Mouse (Mus musculus): Measurements from ENCODE around the gene Lrsam1. TPM values are rescaled to one million over a fixed set of nuclear protein-coding genes. Genes with fewer than 3 reads are reported as not detected.

Gene Lrsam1
- polyA plus RNA-seq, 1 experiment from 2014 or later, result 9.2 TPM

DNA sequence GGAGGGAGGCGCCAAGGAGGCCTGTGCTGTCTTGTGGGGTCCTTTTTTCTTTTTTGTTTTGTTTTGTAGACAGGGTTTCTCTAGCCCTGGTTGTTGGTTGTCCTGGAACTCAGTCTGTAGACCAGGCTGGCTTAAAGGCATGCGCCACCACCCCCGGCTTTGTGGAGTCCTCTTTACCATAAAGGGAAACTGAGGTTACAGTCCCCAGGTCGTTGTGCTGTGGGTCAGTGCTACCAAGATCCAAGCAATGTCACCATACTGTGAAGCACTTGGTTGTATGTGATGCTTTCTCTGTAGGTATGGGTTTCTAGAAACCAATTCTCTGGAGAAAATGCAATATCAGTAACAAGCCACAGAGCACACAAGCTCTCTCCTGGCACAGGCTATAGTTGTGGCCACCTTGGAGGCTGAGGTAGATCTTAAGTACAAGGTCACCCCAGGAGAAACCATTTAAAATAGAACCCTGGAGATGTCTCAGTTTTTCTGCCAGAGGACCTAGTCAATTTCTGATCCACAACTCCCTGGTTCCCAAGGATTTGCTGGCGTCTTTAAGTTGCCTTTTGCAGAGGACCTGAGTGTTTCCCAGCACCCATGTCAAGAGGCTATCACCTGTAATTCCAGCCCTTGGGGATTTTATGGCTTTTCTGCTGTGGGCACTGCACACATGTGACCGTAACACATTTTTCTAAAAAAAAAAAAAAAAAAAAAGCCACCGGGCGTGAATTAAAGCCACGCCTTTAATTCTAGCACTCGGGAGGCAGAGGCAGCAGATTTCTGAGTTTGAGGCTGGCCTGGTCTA, 3.4 kb upstream of the Lrsam1 start:
- DNase-seq (ENCODE audit: low spot score) (no peak), ATAC-seq (ENCODE audit: low read depth) (no peak)
- Histone ChIP-seq H3K9me3 (ENCODE audit: control insufficient read depth, low read length) (no peaks in the 10 kb centered on the region), H3K27me3 (replicated peaks; ENCODE audit: control insufficient read depth, insufficient read depth, low read length) (no peaks in the 10 kb centered on the region), H3K36me3 (ENCODE audit: control insufficient read depth, insufficient read depth, low read length) (peaks cover 24% of the 10 kb centered on the region), H3K4me1 (ENCODE audit: control insufficient read depth, insufficient read depth, low read length) (peaks cover 24% of the 10 kb centered on the region), H3K9ac (ENCODE audit: low read depth, low read length) (peak overlapping the region; percentile 25; the same call in 1 of the 2 replicates), H3K4me3 (ENCODE audit: low read depth, low read length) (no peak overlapping the region), H3K27ac (replicated peaks; ENCODE audit: low read depth, low read length) (no peak overlapping the region), H3K4me2 (ENCODE audit: low read depth, low read length) (no peak overlapping the region)
- 31% methylated on average over 10 of the region's 10 CpGs for WGBS

DNA sequence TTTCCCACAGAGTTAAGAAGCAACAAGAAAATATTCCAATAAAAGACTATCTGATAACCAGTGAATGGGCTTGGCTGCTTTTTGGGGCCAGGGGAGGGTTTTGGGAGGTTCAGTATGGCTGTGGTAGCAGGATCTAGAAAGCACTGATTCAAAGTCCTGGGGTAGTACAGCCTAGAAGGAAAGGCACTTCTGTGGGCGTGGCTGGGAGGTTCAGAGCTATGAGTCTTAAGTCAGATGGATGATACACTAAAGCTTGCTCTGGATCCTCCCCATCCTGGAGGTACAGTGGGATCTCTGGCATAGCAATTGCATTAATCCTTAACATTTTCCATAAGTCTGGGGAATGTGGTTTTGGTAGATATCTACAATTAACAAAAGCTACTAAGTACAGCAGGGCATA, 2.6 kb upstream of the Lrsam1 start:
- no peaks in the 10 kb centered on the region for H3K9me3 ChIP-seq (ENCODE audit: control insufficient read depth, low read length)
- ATAC-seq (ENCODE audit: low read depth), result no peak
- H3K9ac ChIP-seq (ENCODE audit: low read depth, low read length), result peak overlapping the region; percentile 21; the same call in 1 of the 2 replicates
- peaks cover 24% of the 10 kb centered on the region for H3K4me1 ChIP-seq (ENCODE audit: control insufficient read depth, insufficient read depth, low read length)
- peaks cover 24% of the 10 kb centered on the region for H3K36me3 ChIP-seq (ENCODE audit: control insufficient read depth, insufficient read depth, low read length)
- H3K4me3 ChIP-seq (ENCODE audit: low read depth, low read length), result peak overlapping the region; percentile 51
- no peak for DNase-seq (ENCODE audit: low spot score)
- no peaks in the 10 kb centered on the region for H3K27me3 ChIP-seq (replicated peaks; ENCODE audit: control insufficient read depth, insufficient read depth, low read length)
- WGBS, result 79% methylated on average over 1 of the region's 1 CpGs
- peak overlapping the region; percentile 64 for H3K4me2 ChIP-seq (ENCODE audit: low read depth, low read length)
- no peak overlapping the region for H3K27ac ChIP-seq (replicated peaks; ENCODE audit: low read depth, low read length)

DNA sequence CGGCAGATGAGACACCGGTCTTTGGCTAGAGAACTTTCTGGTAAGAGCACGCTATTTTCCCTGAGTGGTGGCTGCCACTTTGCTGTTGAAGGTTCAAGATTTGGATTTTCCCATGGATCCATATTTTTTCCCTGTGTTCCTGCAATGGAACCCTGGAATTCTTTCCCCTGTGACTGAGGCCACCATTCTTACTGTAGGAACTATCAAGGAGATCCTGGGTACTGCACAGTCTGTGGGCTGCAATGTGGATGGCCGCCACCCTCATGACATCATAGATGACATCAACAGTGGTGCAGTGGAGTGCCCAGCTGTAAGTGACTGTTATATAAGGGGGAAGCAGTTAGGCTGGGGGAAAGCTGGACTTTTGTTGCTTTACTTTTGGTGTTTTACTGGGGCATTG, 2.1 kb upstream of the Lrsam1 start:
- H3K4me3 ChIP-seq (ENCODE audit: low read depth, low read length), result peak overlapping the region; percentile 51
- peaks cover 24% of the 10 kb centered on the region for H3K36me3 ChIP-seq (ENCODE audit: control insufficient read depth, insufficient read depth, low read length)
- DNase-seq (ENCODE audit: low spot score), result no peak
- H3K27ac ChIP-seq (replicated peaks; ENCODE audit: low read depth, low read length), result no peak overlapping the region
- H3K4me1 ChIP-seq (ENCODE audit: control insufficient read depth, insufficient read depth, low read length), result peaks cover 24% of the 10 kb centered on the region
- ATAC-seq (ENCODE audit: low read depth), result no peak
- H3K4me2 ChIP-seq (ENCODE audit: low read depth, low read length), result peak overlapping the region; percentile 64
- WGBS, result 56% methylated on average over 4 of the region's 4 CpGs
- H3K9ac ChIP-seq (ENCODE audit: low read depth, low read length), result peak overlapping the region; percentile 95; the same call in 1 of the 2 replicates
- no peaks in the 10 kb centered on the region for H3K27me3 ChIP-seq (replicated peaks; ENCODE audit: control insufficient read depth, insufficient read depth, low read length)
- H3K9me3 ChIP-seq (ENCODE audit: control insufficient read depth, low read length), result no peaks in the 10 kb centered on the region

- Histone ChIP-seq H3K4me2 (ENCODE audit: low read depth, low read length) (peak overlapping the region; percentile 64), H3K4me1 (ENCODE audit: control insufficient read depth, insufficient read depth, low read length) (peaks cover 21% of the 10 kb centered on the region), H3K4me3 (ENCODE audit: low read depth, low read length) (peak overlapping the region; percentile 51), H3K9ac (ENCODE audit: low read depth, low read length) (peak overlapping the region; percentile 95), H3K36me3 (ENCODE audit: control insufficient read depth, insufficient read depth, low read length) (peaks cover 27% of the 10 kb centered on the region), H3K27ac (replicated peaks; ENCODE audit: low read depth, low read length) (peak overlapping the region; percentile 88), H3K27me3 (replicated peaks; ENCODE audit: control insufficient read depth, insufficient read depth, low read length) (no peaks in the 10 kb centered on the region), H3K9me3 (ENCODE audit: control insufficient read depth, low read length) (no peaks in the 10 kb centered on the region)
- no peak for ATAC-seq (ENCODE audit: low read depth)
- 4% methylated on average over 9 of the region's 9 CpGs for WGBS
- DNase-seq (ENCODE audit: low spot score), result no peak
Observed at GRCm38 (mm10) chr2:32962875-32963220, 1.4 kb upstream of the Lrsam1 start.

DNA sequence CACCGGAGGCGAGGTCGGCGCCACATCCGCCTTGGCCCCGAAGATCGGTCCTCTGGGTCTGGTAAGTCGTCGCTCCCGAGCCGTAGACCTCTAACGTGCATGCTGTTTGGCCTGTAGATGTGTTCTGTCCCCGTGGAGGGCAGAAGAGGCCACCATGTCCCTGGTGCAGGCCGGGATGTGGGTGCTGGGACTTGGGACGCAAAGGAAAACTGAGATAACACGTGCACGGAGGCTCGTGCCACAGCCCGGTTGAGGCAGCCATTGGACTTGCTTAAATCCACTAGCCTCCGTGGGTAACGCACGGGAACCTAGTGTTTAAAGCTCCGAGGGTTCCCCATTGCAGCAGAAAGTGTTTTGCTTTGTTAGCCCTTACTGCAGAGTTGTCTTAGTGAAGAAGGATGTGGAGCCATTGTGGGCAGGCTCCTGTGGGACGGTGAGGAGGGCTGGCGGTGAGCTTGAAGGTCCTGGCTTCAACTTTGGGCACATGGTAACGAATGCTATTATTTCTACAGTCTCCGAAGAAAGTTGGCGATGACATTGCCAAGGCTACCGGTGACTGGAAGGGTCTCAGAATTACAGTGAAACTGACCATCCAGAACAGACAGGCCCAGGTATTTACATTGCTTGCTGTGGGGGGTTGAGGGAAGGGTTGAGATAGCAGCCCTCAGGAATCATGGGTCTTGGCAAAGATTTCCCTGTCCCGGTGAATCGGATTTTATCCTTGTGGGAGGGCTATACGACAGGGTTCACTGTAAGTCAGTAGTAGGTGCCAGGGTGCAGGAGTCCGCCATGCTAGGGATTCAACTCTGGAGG, 854 bp upstream of the Lrsam1 start:
- DNase-seq (ENCODE audit: low spot score), result no peak
- no peak for ATAC-seq (ENCODE audit: low read depth)

DNA sequence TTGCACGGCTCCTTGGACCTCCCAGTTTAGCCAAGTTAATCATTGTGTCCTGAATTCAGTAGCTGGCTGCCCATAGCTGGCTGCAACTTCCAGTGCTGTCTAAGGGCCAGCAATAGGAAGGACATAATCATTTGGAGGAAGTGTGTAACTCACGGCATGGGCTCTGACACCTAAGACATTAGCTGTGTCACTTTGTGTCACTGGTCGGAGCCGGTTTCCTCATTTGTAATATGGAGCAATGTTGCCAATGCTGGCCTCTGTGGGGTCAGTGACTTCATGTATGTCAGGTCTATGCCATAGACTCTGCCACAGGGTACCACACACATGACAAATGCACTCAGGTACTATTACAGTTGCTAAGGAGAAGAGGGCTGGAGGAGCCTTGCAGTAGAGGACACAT, 1.1 kb downstream of the Lrsam1 start:
- ATAC-seq (ENCODE audit: low read depth) (no peak), DNase-seq (ENCODE audit: low spot score) (no peak)
- H3K4me2 ChIP-seq (ENCODE audit: low read depth, low read length), result peak overlapping the region; percentile 64
- 92% methylated on average over 4 of the region's 4 CpGs for WGBS
- peak overlapping the region; percentile 95; the same call in 1 of the 2 replicates for H3K9ac ChIP-seq (ENCODE audit: low read depth, low read length)
- H3K9me3 ChIP-seq (ENCODE audit: control insufficient read depth, low read length), result no peaks in the 10 kb centered on the region
- peaks cover 46% of the 10 kb centered on the region for H3K36me3 ChIP-seq (ENCODE audit: control insufficient read depth, insufficient read depth, low read length)
- peaks cover 13% of the 10 kb centered on the region for H3K4me1 ChIP-seq (ENCODE audit: control insufficient read depth, insufficient read depth, low read length)
- H3K27ac ChIP-seq (replicated peaks; ENCODE audit: low read depth, low read length), result no peak overlapping the region
- no peaks in the 10 kb centered on the region for H3K27me3 ChIP-seq (replicated peaks; ENCODE audit: control insufficient read depth, insufficient read depth, low read length)
- H3K4me3 ChIP-seq (ENCODE audit: low read depth, low read length), result peak overlapping the region; percentile 51

More for the DNA sequence above, 854 bp upstream of the Lrsam1 start:
- Histone ChIP-seq H3K4me3 (ENCODE audit: low read depth, low read length) (peak overlapping the region; percentile 51), H3K36me3 (ENCODE audit: control insufficient read depth, insufficient read depth, low read length) (peaks cover 31% of the 10 kb centered on the region), H3K9ac (ENCODE audit: low read depth, low read length) (peak overlapping the region; percentile 95), H3K4me2 (ENCODE audit: low read depth, low read length) (peak overlapping the region; percentile 64), H3K27me3 (replicated peaks; ENCODE audit: control insufficient read depth, insufficient read depth, low read length) (no peaks in the 10 kb centered on the region), H3K27ac (replicated peaks; ENCODE audit: low read depth, low read length) (peak overlapping the region; percentile 88), H3K9me3 (ENCODE audit: control insufficient read depth, low read length) (no peaks in the 10 kb centered on the region), H3K4me1 (ENCODE audit: control insufficient read depth, insufficient read depth, low read length) (peaks cover 17% of the 10 kb centered on the region)
- WGBS, result 1% methylated on average over 32 of the region's 33 CpGs

DNA sequence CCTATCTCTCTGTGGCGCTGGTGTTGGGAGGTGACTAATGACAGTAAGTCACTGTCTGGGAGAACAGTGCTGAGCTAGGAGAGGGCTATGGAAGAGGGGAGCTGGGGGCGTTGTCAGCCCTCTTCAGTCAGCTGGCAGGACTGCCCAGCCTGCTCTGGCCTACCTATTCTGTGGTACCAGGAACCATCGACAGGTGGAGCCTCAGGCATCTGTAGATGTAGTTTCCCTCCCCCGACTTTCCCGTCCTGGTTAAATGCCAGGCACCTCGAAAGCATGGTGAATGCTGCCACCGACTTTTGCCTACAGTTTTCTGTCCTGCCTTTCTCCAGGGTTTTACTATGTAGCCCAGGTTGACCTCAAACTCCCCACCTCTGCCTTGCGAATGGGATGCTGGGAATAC, 4.1 kb downstream of the Lrsam1 start:
- H3K9ac ChIP-seq (ENCODE audit: low read depth, low read length), result no peak overlapping the region

DNA sequence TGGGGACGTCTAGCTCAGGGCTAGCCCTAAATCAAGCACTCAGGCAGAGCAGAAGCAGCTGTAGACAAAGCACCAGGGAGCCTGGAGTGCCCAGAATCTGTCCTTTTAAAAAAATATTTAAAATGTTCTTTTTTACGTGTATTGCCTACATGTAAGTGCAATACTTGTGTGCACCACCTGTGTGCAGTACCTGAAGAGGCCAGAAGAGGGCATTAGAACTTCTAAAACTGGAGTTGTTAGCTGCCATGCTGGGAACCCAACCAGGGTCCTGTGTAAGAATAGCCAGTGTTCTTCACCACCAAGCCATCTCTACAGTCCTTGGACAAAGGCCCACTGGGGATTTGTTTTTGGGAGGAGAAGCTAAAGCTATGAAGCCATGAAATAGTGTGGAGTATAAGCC, 6.8 kb downstream of the Lrsam1 start:
- Histone ChIP-seq H3K4me3 (ENCODE audit: low read depth, low read length) (no peak overlapping the region), H3K27ac (replicated peaks; ENCODE audit: low read depth, low read length) (no peak overlapping the region), H3K27me3 (replicated peaks; ENCODE audit: control insufficient read depth, insufficient read depth, low read length) (no peaks in the 10 kb centered on the region), H3K9ac (ENCODE audit: low read depth, low read length) (no peak overlapping the region), H3K9me3 (ENCODE audit: control insufficient read depth, low read length) (no peaks in the 10 kb centered on the region), H3K36me3 (ENCODE audit: control insufficient read depth, insufficient read depth, low read length) (peaks cover 69% of the 10 kb centered on the region), H3K4me2 (ENCODE audit: low read depth, low read length) (no peak overlapping the region), H3K4me1 (ENCODE audit: control insufficient read depth, insufficient read depth, low read length) (no peaks in the 10 kb centered on the region)
- WGBS, result 94% methylated on average over 2 of the region's 2 CpGs
- ATAC-seq (ENCODE audit: low read depth), result no peak
- DNase-seq (ENCODE audit: low spot score), result no peak

More for the DNA sequence above, 4.1 kb downstream of the Lrsam1 start:
- Histone ChIP-seq H3K4me2 (ENCODE audit: low read depth, low read length) (no peak overlapping the region), H3K27me3 (replicated peaks; ENCODE audit: control insufficient read depth, insufficient read depth, low read length) (no peaks in the 10 kb centered on the region), H3K27ac (replicated peaks; ENCODE audit: low read depth, low read length) (no peak overlapping the region), H3K4me1 (ENCODE audit: control insufficient read depth, insufficient read depth, low read length) (peaks cover 6% of the 10 kb centered on the region; the same call in 1 of the 2 replicates), H3K9me3 (ENCODE audit: control insufficient read depth, low read length) (no peaks in the 10 kb centered on the region), H3K36me3 (ENCODE audit: control insufficient read depth, insufficient read depth, low read length) (peaks cover 43% of the 10 kb centered on the region), H3K4me3 (ENCODE audit: low read depth, low read length) (no peak overlapping the region)
- ATAC-seq (ENCODE audit: low read depth), result no peak
- 56% methylated on average over 8 of the region's 8 CpGs for WGBS
- DNase-seq (ENCODE audit: low spot score), result no peak
